Comparison of ENCODE assay signal across 8 mouse cellular contexts in genomic region chr15:102244306-102245191, GRCm38 (mm10). TPM values are rescaled to one million over a fixed set of nuclear protein-coding genes. Genes with fewer than 3 reads are reported as not detected.
A peak's percentile ranks its signal among the peaks of the same experiment; 100 is the strongest.
DNase-seq lines count a peak whose midpoint lies in the region; ATAC-seq lines count a peak whose summit lies in the region.

No protein-coding gene starts in this region.

- H3K27me3 ChIP-seq in heart, embryonic 14.5 days (ENCODE audit: control insufficient read depth, insufficient read depth, low read length) = peaks cover 50% of the 10 kb centered on the region
- H3K27me3 ChIP-seq in liver, embryonic 12.5 days (replicated peaks) = peaks cover 98% of the 10 kb centered on the region
- no peaks in the 10 kb centered on the region for H3K27me3 ChIP-seq in stomach, embryonic 15.5 days (replicated peaks)

- H3K36me3 ChIP-seq in heart, embryonic 14.5 days (ENCODE audit: control insufficient read depth, insufficient read depth, low read length) = no peaks in the 10 kb centered on the region
- H3K36me3 ChIP-seq in liver, embryonic 12.5 days = no peaks in the 10 kb centered on the region
- 0 out of 2 replicates have a peak, but pooled peaks cover 3% of the 10 kb centered on the region for H3K36me3 ChIP-seq in stomach, embryonic 15.5 days

- no peak for ATAC-seq in heart, embryonic 14.5 days (ENCODE audit: insufficient number of reproducible peaks, insufficient read depth, low FRiP score, low read depth)
- no peak for ATAC-seq in liver, embryonic 12.5 days
- no peak for ATAC-seq in stomach, embryonic 15.5 days (ENCODE audit: insufficient read depth, low FRiP score, low read depth)
- ATAC-seq in inflammation-experienced regulatory T-cells, adult 6 months = no peak

- 9% methylated on average over 18 of the region's 19 CpGs for WGBS in heart, embryonic 14.5 days
- WGBS in liver, embryonic 12.5 days (ENCODE audit: insufficient replicate concordance) = 31% methylated on average over 19 of the region's 19 CpGs
- 16% methylated on average over 19 of the region's 19 CpGs for WGBS in stomach, embryonic 15.5 days

- H3K9ac ChIP-seq in heart, embryonic 14.5 days (ENCODE audit: low read length) = peak overlapping the region; percentile 76
- peak overlapping the region; percentile 32; the same call in 1 of the 2 replicates for H3K9ac ChIP-seq in liver, embryonic 12.5 days
- H3K9ac ChIP-seq in stomach, embryonic 15.5 days = peak overlapping the region; percentile 65; the same call in 1 of the 2 replicates

- peak overlapping the region; percentile 61 to 62 for H3K4me3 ChIP-seq in heart, embryonic 14.5 days (ENCODE audit: control insufficient read depth in 1 of 2, insufficient read depth in 1 of 2, low read depth in 1 of 2, low read length in 2 of 2)
- peak overlapping the region; percentile 59 for H3K4me3 ChIP-seq in liver, embryonic 12.5 days
- H3K4me3 ChIP-seq in stomach, embryonic 15.5 days (replicated peaks) = peak overlapping the region; percentile 64

- peak overlapping the region; percentile 98 for H3K4me2 ChIP-seq in heart, embryonic 14.5 days (ENCODE audit: low read length)
- peak overlapping the region; percentile 91 for H3K4me2 ChIP-seq in liver, embryonic 12.5 days
- peak overlapping the region; percentile 92 for H3K4me2 ChIP-seq in stomach, embryonic 15.5 days

- no peaks in the 10 kb centered on the region for H3K9me3 ChIP-seq in heart, embryonic 14.5 days (ENCODE audit: control insufficient read depth, low read length)
- H3K9me3 ChIP-seq in liver, embryonic 12.5 days (replicated peaks) = no peaks in the 10 kb centered on the region
- no peaks in the 10 kb centered on the region for H3K9me3 ChIP-seq in stomach, embryonic 15.5 days

- peak; percentile 67 for DNase-seq in ovary, postnatal 36 days (ENCODE audit: low spot score)
- DNase-seq in ovary, postnatal 14 days (ENCODE audit: low spot score) = no peak
- no peak for DNase-seq in adrenal gland, postnatal 14 days
- no peak for DNase-seq in thymus, postnatal 0 days (ENCODE audit: low spot score)

- H3K27ac ChIP-seq in heart, embryonic 14.5 days (replicated peaks in 1 of 2; ENCODE audit: control insufficient read depth in 1 of 2, insufficient read depth in 1 of 2, low read depth in 2 of 2, low read length in 2 of 2) = 0 out of 4 replicates have a peak overlapping the region, but pooled peaks of 1 of the 2 experiments have one; percentile 14
- H3K27ac ChIP-seq in liver, embryonic 12.5 days = peak overlapping the region; percentile 20; the same call in 1 of the 2 replicates
- peak overlapping the region; percentile 77 for H3K27ac ChIP-seq in stomach, embryonic 15.5 days

- H3K4me1 ChIP-seq in heart, embryonic 14.5 days (ENCODE audit: control insufficient read depth in 2 of 2, insufficient read depth in 2 of 2, low read length in 2 of 2) = peaks cover 18 to 27% of the 10 kb centered on the region in 2 experiments
- H3K4me1 ChIP-seq in liver, embryonic 12.5 days = peaks cover 68% of the 10 kb centered on the region
- H3K4me1 ChIP-seq in stomach, embryonic 15.5 days = peaks cover 45% of the 10 kb centered on the region

RNA-seq across cellular contexts. Expression of gene Rarg, which starts 12.8 kb away (rescaled TPM):
- 6.7 and 7.6 TPM in 2 replicates for polyA plus RNA-seq in heart, embryonic 14.5 days (2014; fragmentation: Nextera tagmentation; extraction: Ambion mirVana)
- polyA plus RNA-seq in liver, embryonic 12.5 days (2016; fragmentation: Nextera tagmentation; extraction: Ambion mirVana) = 4.4 and 4.9 TPM in 2 replicates
- 29.8 and 33.8 TPM in 2 replicates for polyA plus RNA-seq in stomach, embryonic 15.5 days (2015; fragmentation: Nextera tagmentation; extraction: Ambion mirVana)
- 10 to 100 TPM; 15.5 to 18.4 (median 18.3) TPM for polyA plus RNA-seq in inflammation-experienced regulatory T-cells, adult 6 months (2017; shearing (Covaris generic))
- total RNA-seq in adrenal gland, postnatal 14 days (2021) = 25.5 and 27.8 TPM in 2 replicates
- polyA plus RNA-seq in thymus, postnatal 0 days (2015; fragmentation: Nextera tagmentation; extraction: Ambion mirVana) = 6.0 and 7.4 TPM in 2 replicates

RNA-seq across cellular contexts. Expression of gene Itgb7, which starts 12.8 kb away (rescaled TPM):
- 0.65 and 1.4 TPM in 2 replicates for polyA plus RNA-seq in heart, embryonic 14.5 days (2014; fragmentation: Nextera tagmentation; extraction: Ambion mirVana)
- polyA plus RNA-seq in liver, embryonic 12.5 days (2016; fragmentation: Nextera tagmentation; extraction: Ambion mirVana) = 6.4 and 8.9 TPM in 2 replicates
- 9.6 and 12.7 TPM in 2 replicates for polyA plus RNA-seq in stomach, embryonic 15.5 days (2015; fragmentation: Nextera tagmentation; extraction: Ambion mirVana)
- polyA plus RNA-seq in inflammation-experienced regulatory T-cells, adult 6 months (2017; shearing (Covaris generic)) = 100 to 1,000 TPM; 364 to 513 (median 397) TPM
- 3.0 and 18.4 TPM in 2 replicates for total RNA-seq in adrenal gland, postnatal 14 days (2021)
- 65.6 and 68.7 TPM in 2 replicates for polyA plus RNA-seq in thymus, postnatal 0 days (2015; fragmentation: Nextera tagmentation; extraction: Ambion mirVana)

RNA-seq across cellular contexts. Expression of gene Gm9918, which starts 25.8 kb away (rescaled TPM):
- polyA plus RNA-seq in heart, embryonic 14.5 days (2014; fragmentation: Nextera tagmentation; extraction: Ambion mirVana) = 0.15 TPM in 1 of 2 replicates, not detected in the other
- not detected in 2 replicates for polyA plus RNA-seq in liver, embryonic 12.5 days (2016; fragmentation: Nextera tagmentation; extraction: Ambion mirVana)
- polyA plus RNA-seq in stomach, embryonic 15.5 days (2015; fragmentation: Nextera tagmentation; extraction: Ambion mirVana) = 0.27 and 0.30 TPM in 2 replicates
- not detected for polyA plus RNA-seq in inflammation-experienced regulatory T-cells, adult 6 months (2017; shearing (Covaris generic))
- total RNA-seq in adrenal gland, postnatal 14 days (2021) = not detected in 2 replicates
- polyA plus RNA-seq in thymus, postnatal 0 days (2015; fragmentation: Nextera tagmentation; extraction: Ambion mirVana) = 0.17 and 0.26 TPM in 2 replicates

RNA-seq across cellular contexts. Expression of gene Mfsd5, which starts 34.7 kb away (rescaled TPM):
- polyA plus RNA-seq in heart, embryonic 14.5 days (2014; fragmentation: Nextera tagmentation; extraction: Ambion mirVana) = 39.2 and 41.3 TPM in 2 replicates
- 40.8 and 41.6 TPM in 2 replicates for polyA plus RNA-seq in liver, embryonic 12.5 days (2016; fragmentation: Nextera tagmentation; extraction: Ambion mirVana)
- 66.3 and 66.4 TPM in 2 replicates for polyA plus RNA-seq in stomach, embryonic 15.5 days (2015; fragmentation: Nextera tagmentation; extraction: Ambion mirVana)
- 10 to 100 TPM; 30.8 to 33.1 (median 31.8) TPM for polyA plus RNA-seq in inflammation-experienced regulatory T-cells, adult 6 months (2017; shearing (Covaris generic))
- total RNA-seq in adrenal gland, postnatal 14 days (2021) = 29.9 and 34.3 TPM in 2 replicates
- 53.5 and 55.1 TPM in 2 replicates for polyA plus RNA-seq in thymus, postnatal 0 days (2015; fragmentation: Nextera tagmentation; extraction: Ambion mirVana)

RNA-seq across cellular contexts. Expression of gene Csad, which starts 40.0 kb away (rescaled TPM):
- 35.1 and 36.4 TPM in 2 replicates for polyA plus RNA-seq in heart, embryonic 14.5 days (2014; fragmentation: Nextera tagmentation; extraction: Ambion mirVana)
- 21.9 and 26.6 TPM in 2 replicates for polyA plus RNA-seq in liver, embryonic 12.5 days (2016; fragmentation: Nextera tagmentation; extraction: Ambion mirVana)
- polyA plus RNA-seq in stomach, embryonic 15.5 days (2015; fragmentation: Nextera tagmentation; extraction: Ambion mirVana) = 63.3 and 64.3 TPM in 2 replicates
- 10 to 100 TPM in 2 of 3 experiments, 1 to 10 TPM in 1; 5.0 to 14.6 (median 14.0) TPM for polyA plus RNA-seq in inflammation-experienced regulatory T-cells, adult 6 months (2017; shearing (Covaris generic))
- 115 and 120 TPM in 2 replicates for total RNA-seq in adrenal gland, postnatal 14 days (2021)
- 32.2 and 33.7 TPM in 2 replicates for polyA plus RNA-seq in thymus, postnatal 0 days (2015; fragmentation: Nextera tagmentation; extraction: Ambion mirVana)
